Mouse (Mus musculus) liver, embryonic 11.5 days (tissue): ENCODE results near the gene Il18. TPM values are rescaled to one million over a fixed set of nuclear protein-coding genes. Genes with fewer than 3 reads are reported as not detected.
A peak's percentile ranks its signal among the peaks of the same experiment; 100 is the strongest.

ENCODE experiments used
- ATAC-seq: fragments of 200-750 bp; cut with Nextera tagmentation; replicated peaks from 2 replicates; pipeline ENCODE4 v1.8.0; 2017; ENCODE audit warnings: moderate number of reproducible peaks, mild to moderate bottlenecking, moderate TSS enrichment, moderate library complexity; ENCODE audit not compliant: low FRiP score
- DNase-seq: peaks from one replicate; pipeline ENCODE4 v3.0.0-alpha.2; 2017; ENCODE audit warnings: low spot score
- H3K27ac ChIP-seq: fragments of 300-500 bp; sonication (generic); 2 replicates; pipeline ENCODE4 v1.5.1; 2014; ENCODE audit warnings: mild to moderate bottlenecking, low read depth, low read length, control low read depth
- H3K27me3 ChIP-seq: fragments of 300-500 bp; sonication (generic); replicated peaks from 2 replicates; pipeline ENCODE4 v1.6.1; 2014; ENCODE audit warnings: low read length, mixed read lengths; ENCODE audit not compliant: control insufficient read depth, insufficient read depth
- H3K36me3 ChIP-seq: fragments of 300-500 bp; sonication (generic); 2 replicates; pipeline ENCODE4 v1.6.1; 2014; ENCODE audit warnings: mild to moderate bottlenecking, low read length, moderate library complexity, mixed read lengths; ENCODE audit not compliant: control insufficient read depth, insufficient read depth
- H3K4me1 ChIP-seq: fragments of 300-500 bp; sonication (generic); replicated peaks from 2 replicates; pipeline ENCODE4 v1.6.1; 2014; ENCODE audit warnings: low read length, mixed read lengths; ENCODE audit not compliant: control insufficient read depth, insufficient read depth
- H3K4me2 ChIP-seq: fragments of 300-500 bp; sonication (generic); 2 replicates; pipeline ENCODE4 v1.6.1; 2014; ENCODE audit warnings: mild to moderate bottlenecking, control low read depth, moderate library complexity
- H3K4me3 ChIP-seq: fragments of 300-500 bp; sonication (generic); 2 replicates; pipeline ENCODE4 v1.5.1; 2014; ENCODE audit warnings: low read depth, low read length, control low read depth
- H3K9ac ChIP-seq: fragments of 300-500 bp; sonication (generic); 2 replicates; pipeline ENCODE4 v1.6.1; 2014; ENCODE audit warnings: low read depth, low read length, control low read depth
- H3K9me3 ChIP-seq: fragments of 300-500 bp; sonication (generic); 2 replicates; pipeline ENCODE4 v1.6.1; 2016; ENCODE audit warnings: low read length, inconsistent platforms, mixed read lengths; ENCODE audit not compliant: control insufficient read depth
- WGBS: fragments of 180-500 bp; shearing (Covaris S2); extraction: QIAGEN DNeasy Blood & Tissue Kit; methylation state at CpG from one replicate; pipeline ENCODE4 v1.1.7; 2014; 5-methylcytosine and 5-hydroxymethylcytosine counted together
- polyA plus RNA-seq: library from polyadenylated mRNA; unstranded; fragments of >200 nt; fragmentation: Nextera tagmentation; extraction: Ambion mirVana; gene quantifications from 2 replicates; pipeline ENCODE4 v1.2.1, GENCODE M21; 2014

The Il18 gene
- polyA plus RNA-seq, 1 experiment from 2014 or later: 3.4 TPM

GRCm38 (mm10) chr9:50590856-50591518 is 36.4 kb downstream of the Il18 start:
- Histone ChIP-seq H3K4me1 (no peaks in the 10 kb centered on the region), H3K27ac (no peak overlapping the region), H3K27me3 (no peaks in the 10 kb centered on the region), H3K4me3 (no peak overlapping the region), H3K36me3 (peaks cover 4% of the 10 kb centered on the region; the same call in 1 of the 2 replicates), H3K4me2 (no peak overlapping the region), H3K9ac (no peak overlapping the region), H3K9me3 (no peaks in the 10 kb centered on the region)
- no peak for DNase-seq
- 69% methylated on average over 10 of the region's 10 CpGs for WGBS
- no peak for ATAC-seq

GRCm38 (mm10) chr9:50592955-50593354 is 38.3 kb downstream of the Il18 start:
- DNase-seq (no peak), ATAC-seq (no peak)
- Histone ChIP-seq H3K9ac (no peak overlapping the region), H3K4me2 (no peak overlapping the region), H3K27ac (no peak overlapping the region), H3K27me3 (no peaks in the 10 kb centered on the region), H3K4me3 (no peak overlapping the region), H3K36me3 (peaks cover 20% of the 10 kb centered on the region), H3K4me1 (no peaks in the 10 kb centered on the region), H3K9me3 (no peaks in the 10 kb centered on the region)
- 84% methylated on average over 9 of the region's 9 CpGs for WGBS

GRCm38 (mm10) chr9:50593544-50593943 is 38.9 kb downstream of the Il18 start:
- Histone ChIP-seq H3K4me1 (no peaks in the 10 kb centered on the region), H3K9me3 (no peaks in the 10 kb centered on the region), H3K4me2 (no peak overlapping the region), H3K36me3 (peaks cover 26% of the 10 kb centered on the region), H3K4me3 (no peak overlapping the region), H3K9ac (no peak overlapping the region), H3K27ac (no peak overlapping the region), H3K27me3 (no peaks in the 10 kb centered on the region)
- DNase-seq: no peak
- no peak for ATAC-seq
- WGBS: 71% methylated on average over 3 of the region's 3 CpGs

- Histone ChIP-seq H3K9me3 (no peaks in the 10 kb centered on the region), H3K9ac (no peak overlapping the region), H3K27ac (peak overlapping the region; percentile 60; the same call in 1 of the 2 replicates), H3K4me3 (no peak overlapping the region), H3K4me1 (no peaks in the 10 kb centered on the region), H3K4me2 (no peak overlapping the region), H3K27me3 (no peaks in the 10 kb centered on the region), H3K36me3 (peaks cover 37% of the 10 kb centered on the region)
- 70% methylated on average over 12 of the region's 12 CpGs for WGBS
- DNase-seq (no peak), ATAC-seq (0 out of 2 replicates have a peak, but pooled peaks have one; percentile 46)
Measured at GRCm38 (mm10) chr9:50594794-50595417, 40.3 kb downstream of the Il18 start.

- no peak overlapping the region for H3K9ac ChIP-seq
- H3K4me2 ChIP-seq: no peak overlapping the region
- no peak overlapping the region for H3K27ac ChIP-seq
- no peaks in the 10 kb centered on the region for H3K27me3 ChIP-seq
- H3K9me3 ChIP-seq: no peaks in the 10 kb centered on the region
- H3K4me1 ChIP-seq: peaks cover 8% of the 10 kb centered on the region
- WGBS: 93% methylated on average over 8 of the region's 8 CpGs
- no peak for ATAC-seq
- DNase-seq: no peak
- H3K36me3 ChIP-seq: peaks cover 40% of the 10 kb centered on the region
- H3K4me3 ChIP-seq: no peak overlapping the region
Measured at GRCm38 (mm10) chr9:50596973-50597372, 42.3 kb downstream of the Il18 start.

GRCm38 (mm10) chr9:50601536-50601935 is 46.9 kb downstream of the Il18 start:
- Histone ChIP-seq H3K4me3 (peak overlapping the region; percentile 90), H3K36me3 (peaks cover 36% of the 10 kb centered on the region), H3K4me2 (peak overlapping the region; percentile 73), H3K27me3 (no peaks in the 10 kb centered on the region), H3K4me1 (peaks cover 15% of the 10 kb centered on the region), H3K9ac (peak overlapping the region; percentile 85), H3K9me3 (no peaks in the 10 kb centered on the region), H3K27ac (peak overlapping the region; percentile 66)
- DNase-seq: peak; percentile 42
- WGBS: 43% methylated on average over 6 of the region's 6 CpGs
- ATAC-seq: peak; percentile 78

- peaks cover 31% of the 10 kb centered on the region for H3K36me3 ChIP-seq
- H3K27me3 ChIP-seq: no peaks in the 10 kb centered on the region
- H3K9me3 ChIP-seq: no peaks in the 10 kb centered on the region
- peak overlapping the region; percentile 85 for H3K9ac ChIP-seq
- DNase-seq (no peak), ATAC-seq (0 out of 2 replicates have a peak, but pooled peaks have one; percentile 5)
- peak overlapping the region; percentile 66 for H3K27ac ChIP-seq
- peak overlapping the region; percentile 90 for H3K4me3 ChIP-seq
- peaks cover 15% of the 10 kb centered on the region for H3K4me1 ChIP-seq
- WGBS: 54% methylated on average over 7 of the region's 7 CpGs
- peak overlapping the region; percentile 73 for H3K4me2 ChIP-seq
Measured at GRCm38 (mm10) chr9:50602055-50602845, 47.6 kb downstream of the Il18 start.

GRCm38 (mm10) chr9:50603189-50603997 is 48.8 kb downstream of the Il18 start, which contains the start of the genes Sdhd and Timm8b:
TSS of gene Sdhd (minus strand) at chr9:50603812.
TSS of gene Timm8b (plus strand) at chr9:50603910.
- Histone ChIP-seq H3K4me1 (peaks cover 15% of the 10 kb centered on the region), H3K27me3 (no peaks in the 10 kb centered on the region), H3K4me2 (peak within 1 kb of the TSS; percentile 73), H3K9ac (peak within 1 kb of the TSS; percentile 85), H3K4me3 (peak within 1 kb of the TSS; percentile 90), H3K36me3 (peaks cover 27% of the 10 kb centered on the region), H3K27ac (peak within 1 kb of the TSS; percentile 66), H3K9me3 (no peaks in the 10 kb centered on the region)
- peak; percentile 90 for ATAC-seq
- peak; percentile 90 for DNase-seq
- WGBS: under 1% methylated on average over 48 of the region's 48 CpGs
